Mouse (Mus musculus): ENCODE measurements at regions not wholly inside any gene's neighbourhood (a gene's known extent, or its start where the extent isn't known, plus 50 kb on each side); places are given as distances from the start of the nearest gene placed in this dataset.
"Not testable (repeated sequence)": the region's sequence is repeated elsewhere in the genome, so short reads cannot be mapped to it uniquely, and the experiment has no call there.

DNA sequence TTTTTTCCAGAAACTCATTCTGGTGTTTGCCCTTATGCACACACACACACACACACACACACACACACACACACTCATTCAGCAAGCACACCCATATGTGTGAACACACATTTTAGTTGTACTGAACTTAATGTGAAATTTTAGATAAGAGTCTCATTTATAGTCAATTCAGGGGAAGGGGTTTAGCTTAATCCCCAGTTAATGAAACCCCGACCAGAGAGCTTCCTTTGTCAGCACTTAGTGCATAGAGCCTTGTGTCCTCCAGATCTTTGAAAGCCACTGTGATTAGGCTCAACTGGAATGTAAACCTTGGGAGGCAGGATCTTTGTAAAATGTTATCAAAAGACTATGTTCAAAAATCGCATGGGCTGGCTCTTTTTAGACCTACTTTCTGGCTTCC lies 53.4 kb downstream of the Rps12 start:
- DNase-seq (ENCODE audit: low spot score), result no peak

DNA sequence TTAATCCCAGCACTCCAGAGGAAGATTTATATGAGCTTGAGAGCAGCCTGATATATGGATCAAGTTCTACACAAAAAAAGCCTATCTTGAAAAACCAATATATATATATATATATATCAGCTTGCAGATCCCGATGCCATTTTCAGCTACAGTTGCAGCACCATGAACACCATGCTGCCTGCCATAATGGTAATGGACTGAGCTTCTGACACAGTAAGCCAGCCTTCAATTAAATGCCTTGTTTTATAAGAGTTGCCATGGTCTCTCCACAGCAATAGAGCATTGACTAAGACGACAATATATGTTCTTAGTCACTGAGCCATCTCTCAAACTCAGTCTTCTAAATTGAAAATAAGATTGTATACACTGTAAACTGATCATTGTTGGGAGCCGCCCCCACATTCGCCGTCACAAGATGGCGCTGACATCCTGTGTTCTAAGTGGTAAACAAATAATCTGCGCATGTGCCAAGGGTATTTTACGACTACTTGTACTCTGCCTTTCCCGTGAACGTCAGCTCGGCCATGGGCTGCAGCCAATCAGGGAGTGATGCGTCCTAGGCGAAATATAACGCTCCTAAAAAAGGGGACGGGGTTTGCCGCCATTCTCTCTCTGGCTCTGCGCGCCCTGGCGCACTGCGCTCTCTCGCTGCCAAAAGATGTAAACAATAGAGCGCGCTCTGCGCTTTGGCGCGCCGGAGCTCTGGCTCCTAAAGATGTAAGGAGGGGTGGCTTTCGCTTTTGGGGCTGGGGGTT lies 60.9 kb downstream of the Rps12 start:
- not testable (repeated sequence) for DNase-seq (ENCODE audit: low spot score)

DNA sequence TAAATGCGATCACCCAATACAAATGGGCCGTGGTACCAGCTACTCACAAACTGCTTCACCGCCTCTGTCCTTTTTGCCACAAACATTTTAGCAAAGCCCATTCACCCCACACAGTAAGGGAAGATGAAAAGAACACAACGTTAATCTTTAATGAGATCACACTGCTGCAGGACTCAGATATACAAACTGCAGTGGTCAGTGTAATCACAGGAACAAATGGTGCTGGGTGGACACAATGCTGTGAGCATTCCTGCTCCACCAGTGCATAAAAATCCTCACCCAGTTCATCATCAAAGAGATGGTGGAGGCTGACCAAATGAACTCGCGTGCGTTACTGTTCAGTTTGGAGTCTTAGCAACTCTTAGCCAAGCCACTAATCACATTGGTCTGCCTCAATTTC lies 69.0 kb downstream of the Rps12 start:
- DNase-seq (ENCODE audit: low spot score), result no peak

DNA sequence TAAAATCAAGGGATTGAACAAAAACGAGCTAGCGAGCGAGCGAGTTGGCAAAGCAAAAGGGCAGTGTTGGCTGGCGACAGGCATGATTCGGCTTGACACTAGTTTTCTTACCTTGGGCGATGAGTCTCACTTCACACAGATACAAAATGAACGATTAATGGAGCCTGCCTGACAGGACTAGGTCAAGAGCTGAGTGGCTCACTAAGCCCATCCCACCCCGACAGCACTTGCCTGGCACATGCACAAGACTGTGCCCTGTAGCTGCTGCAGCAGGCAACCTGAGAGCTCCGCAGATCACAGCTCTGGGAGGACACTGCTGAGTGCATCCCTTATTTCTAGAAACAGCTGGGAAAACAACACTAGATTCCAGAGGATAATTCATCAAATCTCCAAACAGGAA lies 71.6 kb downstream of the Rps12 start:
- no peak for DNase-seq (ENCODE audit: low spot score)

DNA sequence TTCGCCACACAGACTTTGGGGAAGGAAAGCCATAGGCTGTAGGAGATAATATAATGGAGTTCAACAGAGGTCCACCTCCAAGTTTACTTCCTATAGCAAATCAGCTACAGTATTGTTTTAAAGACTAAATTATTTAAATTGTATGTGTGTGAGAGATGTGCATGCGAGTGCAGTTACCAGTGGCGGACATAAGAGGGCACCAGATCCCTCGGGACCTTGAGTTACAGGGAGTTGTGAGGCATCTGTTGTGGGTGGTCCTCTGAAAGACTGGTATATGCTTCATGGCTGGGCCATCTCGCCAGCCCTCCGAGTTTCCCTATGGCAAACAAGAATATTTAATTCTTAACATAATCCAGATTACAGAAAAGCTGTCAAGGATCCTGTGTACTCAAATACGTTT lies 72.0 kb downstream of the Rps12 start:
- no peak for DNase-seq (ENCODE audit: low spot score)

DNA sequence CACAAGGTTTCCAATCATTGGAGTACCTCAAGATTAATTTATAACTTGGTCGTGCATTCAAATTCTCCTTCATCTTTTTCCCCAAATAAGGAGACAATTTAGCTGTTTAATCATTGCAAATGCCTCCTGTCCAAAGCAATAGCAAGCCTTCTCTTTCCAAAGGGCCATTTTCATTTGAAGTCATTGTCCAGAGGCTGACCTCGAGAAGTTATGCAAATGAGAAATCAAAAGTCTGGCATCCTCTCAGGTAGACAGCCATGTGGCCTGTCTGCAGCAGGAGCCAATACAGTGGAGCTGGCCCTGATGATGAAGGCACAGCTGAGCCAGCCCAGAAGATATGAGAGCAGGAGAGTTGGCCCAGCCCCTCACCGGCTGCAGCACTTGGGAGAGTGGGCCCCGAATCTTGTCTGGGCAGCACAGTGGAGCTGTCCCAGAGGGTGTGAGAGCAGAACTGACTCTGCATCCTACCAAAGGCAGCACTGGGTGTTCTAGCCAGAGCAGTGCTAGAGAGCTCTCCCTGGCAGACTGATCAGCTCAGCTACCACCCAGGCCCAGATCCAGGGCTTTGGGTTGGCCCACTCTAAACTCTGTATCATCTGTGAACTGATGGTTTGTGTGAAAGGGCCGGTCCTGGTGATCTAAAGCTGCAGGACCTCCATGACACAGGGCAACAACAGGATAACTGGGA lies 74.2 kb downstream of the Rps12 start:
- no peak for DNase-seq (ENCODE audit: low spot score)

DNA sequence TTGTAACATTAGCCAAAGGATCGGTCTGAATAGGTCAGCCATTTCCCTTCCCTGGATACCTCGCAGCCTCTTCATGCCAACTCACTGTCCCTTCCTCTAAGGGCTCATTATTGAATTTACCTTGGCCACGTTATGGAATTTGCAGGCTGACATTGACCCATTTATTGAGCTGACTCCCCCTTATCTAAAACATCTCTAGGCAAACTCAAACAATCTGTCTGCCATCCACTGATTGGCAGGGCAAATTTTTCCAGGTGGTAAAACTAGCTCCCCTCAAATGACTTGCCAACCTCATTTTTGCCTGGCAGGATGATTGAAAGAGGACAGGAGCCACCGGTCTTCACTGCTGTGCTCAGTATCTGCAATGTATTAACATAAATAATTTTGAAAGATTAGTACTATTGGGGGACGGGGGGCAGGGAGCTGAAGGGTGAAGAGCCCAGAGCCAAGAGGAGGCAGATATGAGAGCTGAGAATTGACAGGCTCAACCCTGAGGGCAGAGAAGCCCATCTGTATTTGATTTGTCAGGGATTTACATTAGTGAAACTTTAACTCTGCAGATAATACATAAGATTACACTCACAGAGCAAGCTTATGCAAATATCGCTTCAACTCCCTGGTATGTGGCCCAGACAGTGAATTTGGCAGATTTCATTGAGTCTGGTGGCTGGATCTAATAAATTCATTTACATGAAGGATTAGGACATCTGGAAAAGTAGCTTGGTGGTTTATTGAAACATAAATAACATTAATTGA lies 75.5 kb downstream of the Rps12 start:
- peak; percentile 21 for DNase-seq (ENCODE audit: low spot score)

DNA sequence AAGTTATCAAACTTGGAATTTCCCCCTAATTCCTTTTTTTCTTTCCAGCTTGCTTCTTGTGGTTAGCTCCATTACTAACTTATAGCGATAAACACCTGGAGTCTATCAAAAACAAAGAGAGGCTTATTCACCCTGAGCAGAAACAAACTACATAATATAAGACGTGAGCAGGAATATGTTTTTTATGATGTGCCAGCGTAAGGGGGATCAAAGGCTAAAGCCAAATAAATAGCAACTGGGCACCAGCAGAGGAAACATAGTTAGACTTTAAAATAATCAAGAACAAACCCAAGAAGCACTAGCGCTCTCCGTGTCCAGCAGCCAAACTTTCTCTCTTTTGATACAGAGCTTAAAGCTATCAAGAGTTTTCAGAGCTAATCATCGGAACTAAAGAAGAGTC lies 76.1 kb downstream of the Rps12 start:
- DNase-seq (ENCODE audit: low spot score), result no peak

DNA sequence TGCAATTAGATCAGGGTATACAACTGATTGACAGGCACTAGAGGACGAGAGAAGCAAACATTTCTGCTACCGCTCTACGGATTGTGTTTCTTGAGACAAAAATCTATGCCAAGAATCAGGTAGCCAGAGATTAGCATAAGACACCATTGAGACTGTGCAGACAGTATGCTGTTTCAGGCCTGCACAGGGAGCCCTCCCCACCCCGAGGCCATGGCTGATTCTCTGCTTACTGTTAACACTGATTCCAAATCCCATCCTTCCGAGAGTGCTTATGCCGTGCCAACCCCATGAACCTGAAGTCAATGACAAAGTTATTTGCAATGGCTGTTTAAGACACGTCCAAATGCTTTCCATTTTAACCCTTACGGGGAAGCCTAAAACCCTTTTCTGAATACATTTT lies 78.8 kb downstream of the Rps12 start:
- no peak for DNase-seq (ENCODE audit: low spot score)

- DNase-seq (ENCODE audit: low spot score), result no peak
Measured at GRCm38 (mm10) chr10:23707141-23707540, 79.9 kb downstream of the Rps12 start.

- DNase-seq (ENCODE audit: low spot score), result no peak
Measured at GRCm38 (mm10) chr10:23704048-23704447, 83.0 kb downstream of the Rps12 start.

GRCm38 (mm10) chr10:23691291-23691690 lies 95.8 kb downstream of the Rps12 start:
- no peak for DNase-seq (ENCODE audit: low spot score)

DNA sequence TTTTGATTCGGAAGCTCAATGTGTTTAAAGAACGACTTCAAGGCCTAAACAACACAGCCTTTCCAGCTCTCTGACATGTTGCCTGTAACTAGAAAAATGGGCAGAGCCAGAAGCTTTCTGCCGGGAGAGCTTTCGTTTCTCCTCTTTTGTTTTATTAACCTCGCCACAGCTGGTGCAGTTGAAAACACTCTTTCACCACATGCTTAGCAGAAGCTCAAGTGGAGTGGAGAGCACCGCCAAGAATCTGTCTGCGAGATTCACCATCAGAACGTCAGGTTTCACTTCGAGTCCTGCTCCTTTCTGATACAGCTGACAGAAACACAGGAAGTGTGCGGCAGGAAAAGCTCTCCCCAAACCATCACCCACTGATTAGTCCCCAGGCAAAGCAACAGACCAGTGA lies 100.1 kb downstream of the Rps12 start:
- peak; percentile 19 for DNase-seq (ENCODE audit: low spot score)

DNA sequence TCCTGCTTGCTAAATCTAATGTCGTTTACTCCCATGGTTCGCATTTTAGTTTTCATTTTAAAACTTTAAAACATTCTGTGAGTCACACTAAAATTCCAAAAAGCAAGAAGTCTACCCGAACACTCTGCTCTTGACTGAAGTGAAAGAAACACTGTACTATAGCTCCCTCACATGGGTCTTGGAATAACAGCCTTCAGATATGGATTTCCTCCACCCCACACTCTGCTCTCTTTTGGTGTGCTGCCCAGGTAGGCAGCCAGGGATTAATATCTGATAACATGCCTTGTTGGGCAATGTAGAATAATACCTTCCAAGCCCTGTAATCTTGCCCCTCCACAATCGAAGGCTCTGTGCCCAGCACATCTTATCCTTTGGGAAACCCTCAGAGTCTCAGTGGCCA lies 104.0 kb downstream of the Rps12 start:
- DNase-seq (ENCODE audit: low spot score), result no peak

DNA sequence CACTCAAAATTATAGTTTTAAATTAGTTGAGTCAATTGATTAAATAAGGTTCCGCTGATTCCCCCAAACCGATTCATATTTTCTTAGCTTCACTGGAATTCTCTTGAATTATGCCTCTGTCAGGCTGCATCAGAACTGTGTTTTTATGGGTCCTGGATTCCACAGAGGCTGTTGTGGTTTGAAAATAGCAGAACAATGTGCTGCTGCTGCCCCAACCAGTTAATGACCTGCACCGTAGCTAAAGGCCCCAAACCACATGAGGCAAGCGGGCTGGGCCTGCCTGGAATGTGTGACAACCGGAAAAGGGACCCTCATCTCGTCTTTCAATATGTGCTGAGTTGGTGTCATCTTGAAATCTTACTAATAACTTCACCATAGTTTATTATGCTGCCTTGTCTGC lies 111.2 kb downstream of the Rps12 start:
- peak; percentile 40 for DNase-seq (ENCODE audit: low spot score)

DNA sequence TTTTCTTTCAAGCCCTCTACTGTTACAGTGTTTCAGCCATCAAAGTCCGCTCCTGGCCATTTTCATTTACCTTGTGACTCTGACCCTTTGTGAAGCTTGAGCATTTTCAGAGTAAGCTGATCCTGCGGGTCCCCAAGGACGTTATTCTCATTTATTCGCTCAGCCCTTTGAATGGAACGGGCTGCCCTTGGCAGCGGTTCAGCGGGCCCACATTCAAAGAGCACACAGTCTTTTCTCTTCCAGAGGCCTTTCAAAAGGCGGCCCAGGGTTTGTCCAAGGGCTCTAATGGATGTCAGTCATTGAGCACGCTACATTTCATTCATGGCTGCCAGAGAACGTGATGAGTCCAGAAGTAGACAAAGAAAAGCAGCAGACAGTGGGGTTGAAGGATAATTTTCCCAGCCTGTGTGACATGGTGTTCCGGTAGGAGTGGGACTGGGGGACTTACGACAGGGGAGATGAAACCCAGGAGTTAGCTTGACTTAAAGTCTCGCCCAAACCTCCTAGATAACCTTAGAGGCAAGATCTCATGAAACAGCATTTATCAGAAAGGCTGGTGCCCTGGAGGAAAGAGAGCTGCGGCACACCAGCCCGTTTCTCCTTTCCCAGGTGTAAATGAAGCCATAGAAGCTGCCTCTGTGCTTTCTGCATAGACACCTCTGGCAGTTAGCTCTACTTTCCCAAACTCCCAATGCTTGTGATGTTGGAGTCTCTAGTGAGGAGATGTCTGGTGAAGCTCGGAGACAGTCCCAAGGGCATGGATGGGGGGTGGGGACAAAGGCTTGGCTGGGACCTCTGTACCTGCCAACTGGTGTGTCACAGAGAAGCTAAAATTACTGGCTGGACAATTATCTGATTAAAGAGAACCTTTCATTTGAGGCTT lies 112.2 kb downstream of the Rps12 start:
- peak; percentile 63 for DNase-seq (ENCODE audit: low spot score)

DNA sequence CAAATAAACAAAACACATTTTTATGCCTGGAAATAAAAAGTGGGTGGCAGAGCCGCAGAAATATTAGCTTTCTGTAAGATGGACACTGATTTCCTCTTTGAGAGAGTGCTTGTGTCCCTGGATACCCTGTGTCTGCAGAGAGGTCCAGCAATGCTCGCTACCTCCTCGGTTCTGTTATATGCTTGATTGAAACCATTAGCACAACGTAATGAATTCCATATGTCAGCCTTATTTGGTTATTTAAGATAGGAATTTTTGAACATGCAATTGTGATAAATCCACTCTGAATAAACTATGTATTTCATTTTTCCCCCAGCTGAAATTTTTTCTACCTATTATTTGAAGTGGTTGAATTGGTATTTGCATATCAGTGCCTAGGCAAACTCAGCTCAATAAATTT lies 114.8 kb downstream of the Rps12 start:
- peak; percentile 6 for DNase-seq (ENCODE audit: low spot score)

DNA sequence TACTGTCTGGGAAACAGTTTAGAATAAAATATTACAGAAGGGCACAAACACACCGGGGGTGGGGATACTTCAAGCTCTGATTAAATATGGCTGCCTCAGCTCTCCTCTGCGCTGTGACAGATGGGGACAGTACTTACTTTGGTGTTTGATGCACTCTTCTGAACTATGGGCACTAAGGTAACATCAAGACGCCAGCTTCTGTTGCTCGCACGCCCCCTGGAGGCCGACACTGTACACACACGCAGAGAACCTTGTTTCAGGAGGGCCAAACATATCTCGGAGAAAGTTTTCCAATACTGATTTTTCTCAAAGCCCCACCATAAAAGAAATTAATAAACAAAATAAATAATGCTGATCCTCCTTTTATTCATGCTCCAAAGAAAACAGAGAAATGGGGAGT lies 115.6 kb downstream of the Rps12 start:
- DNase-seq (ENCODE audit: low spot score), result peak; percentile 75

DNA sequence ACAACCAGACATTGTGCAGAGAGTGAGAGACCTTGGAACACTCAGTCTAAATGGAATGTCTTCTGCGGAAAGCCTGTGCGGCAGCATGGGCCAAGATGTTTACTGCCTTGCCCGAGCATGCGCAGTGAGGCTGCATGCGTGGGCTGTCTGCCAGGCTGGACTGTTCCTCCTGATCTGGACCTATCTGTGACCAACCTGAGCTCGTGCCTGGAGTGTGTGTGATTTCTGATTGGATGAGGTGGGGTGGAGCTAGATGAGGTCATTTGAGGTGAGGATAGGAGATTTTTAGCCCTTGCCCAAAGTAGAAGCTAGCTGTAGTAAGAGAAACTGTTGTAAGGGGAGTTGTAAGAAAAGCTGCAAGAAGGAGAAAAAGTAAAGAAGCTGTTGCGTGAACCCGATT lies 121.2 kb downstream of the Rps12 start:
- not testable (repeated sequence) for DNase-seq (ENCODE audit: low spot score)

GRCm38 (mm10) chr10:23626201-23626600 lies 160.9 kb downstream of the Rps12 start:
- no peak for DNase-seq (ENCODE audit: low spot score)

DNA sequence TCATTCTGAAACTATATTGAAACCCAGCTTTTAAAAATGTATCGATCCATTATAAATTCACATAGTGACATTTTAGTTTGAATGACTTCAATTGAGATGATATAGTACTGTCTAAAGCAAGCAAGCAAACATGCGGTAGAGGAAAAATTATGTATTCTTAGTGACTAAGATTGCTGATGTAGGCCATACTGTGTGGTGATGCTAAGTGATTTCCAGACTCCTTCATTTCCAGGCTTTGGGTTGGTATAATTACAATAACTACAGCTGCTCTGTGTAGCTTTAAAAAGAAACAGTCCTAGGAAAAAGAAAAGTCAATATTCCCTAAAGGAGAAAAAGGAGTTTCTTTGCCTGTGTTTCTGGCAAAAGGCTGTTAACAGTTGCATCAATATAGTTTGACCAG lies 175.0 kb downstream of the Rps12 start:
- no peak for DNase-seq (ENCODE audit: low spot score)

GRCm38 (mm10) chr10:23611183-23611582 lies 175.9 kb downstream of the Rps12 start:
- peak; percentile 71 for DNase-seq (ENCODE audit: low spot score)
